Mouse (Mus musculus) testis, adult 2 months (tissue): Measurements from ENCODE around the gene Rabep1. TPM values are rescaled to one million over a fixed set of nuclear protein-coding genes. Genes with fewer than 3 reads are reported as not detected.

Experiments used
- H3K27ac ChIP-seq: fragments of 200-500 bp; 2 replicates; pipeline ENCODE4 v1.5.1; 2012; ENCODE audit warnings: low read depth, low read length; ENCODE audit not compliant: control insufficient read depth, insufficient read depth
- H3K27me3 ChIP-seq: fragments of 200-500 bp; 2 replicates; pipeline ENCODE4 v1.6.1; 2012; ENCODE audit warnings: mild to moderate bottlenecking, low read length, moderate library complexity; ENCODE audit not compliant: control insufficient read depth, insufficient read depth
- H3K36me3 ChIP-seq: fragments of 200-500 bp; 2 replicates; pipeline ENCODE4 v1.6.1; 2012; ENCODE audit warnings: mild to moderate bottlenecking, low read length; ENCODE audit not compliant: control insufficient read depth, insufficient read depth
- H3K4me1 ChIP-seq: fragments of 200-500 bp; 2 replicates; pipeline ENCODE4 v1.6.1; 2012; ENCODE audit warnings: low read length; ENCODE audit not compliant: control insufficient read depth, insufficient read depth
- H3K4me3 ChIP-seq: fragments of 200-500 bp; 2 replicates; pipeline ENCODE4 v1.5.1; 2012; ENCODE audit warnings: low read depth, mild to moderate bottlenecking, low read length, moderate library complexity, mixed read lengths; ENCODE audit not compliant: control insufficient read depth
- CTCF ChIP-seq: fragments of 200-500 bp; IDR thresholded peaks from 2 replicates; pipeline ENCODE4 v1.5.1; 2012; ENCODE audit warnings: low read depth, mild to moderate bottlenecking, inconsistent platforms, low read length, moderate library complexity; ENCODE audit not compliant: control insufficient read depth, insufficient read depth, insufficient replicate concordance
- POLR2A ChIP-seq: fragments of 200-500 bp; IDR thresholded peaks from 2 replicates; pipeline ENCODE4 v1.6.1; 2012; ENCODE audit warnings: low read depth, mild to moderate bottlenecking, inconsistent platforms, low read length, moderate library complexity; ENCODE audit not compliant: control insufficient read depth
- polyA plus RNA-seq: library from polyadenylated mRNA; depleted of rRNA; stranded (reverse); fragments of >200 nt; gene quantifications from 2 replicates; pipeline ENCODE4 v1.2.3, GENCODE M21; 2012

The Rabep1 gene
- polyA plus RNA-seq, 1 experiment, result 3.4 TPM

DNA sequence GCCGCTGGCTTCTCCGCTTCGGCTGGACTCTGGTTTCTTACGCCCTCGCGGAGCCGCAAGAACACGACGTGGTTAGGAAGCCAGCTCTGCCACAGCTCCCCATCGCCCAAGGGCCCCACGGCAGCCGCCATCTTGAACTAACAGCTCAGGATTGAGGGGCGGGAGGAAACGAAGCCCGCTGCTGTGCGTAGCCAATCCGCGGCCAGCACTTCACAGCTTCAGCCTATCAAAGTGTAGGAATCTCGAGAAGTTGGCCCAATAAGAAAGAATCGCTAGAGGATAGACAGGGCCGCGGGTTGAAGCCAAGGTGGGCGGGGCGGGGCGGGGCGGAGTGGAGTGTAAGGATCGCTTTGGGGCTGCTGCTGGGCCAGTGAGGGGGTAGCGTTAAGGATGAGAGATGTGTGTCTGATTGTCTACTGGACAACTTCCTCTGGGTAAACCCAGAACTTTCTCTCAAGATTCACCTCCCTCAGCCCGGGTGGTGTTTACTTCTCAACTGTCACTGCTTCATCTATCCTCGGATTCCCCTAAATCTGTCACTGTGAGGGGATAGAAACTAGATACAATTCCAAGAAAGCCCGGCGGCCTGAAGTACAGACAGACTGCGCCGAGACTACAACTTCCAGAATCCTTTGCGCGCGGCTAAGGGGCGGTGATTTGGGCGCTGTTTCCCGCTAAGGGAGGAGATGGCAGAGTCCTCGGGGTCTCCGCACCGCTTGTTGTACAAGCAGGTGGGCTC, 125.4 kb downstream of the Rabep1 start, which contains the start of the genes Nup88 and Rpain:
TSS of gene Nup88 (minus strand) at position 153 of the 739 bp plus-strand sequence.
TSS of gene Rpain (plus strand) at position 393 of the 739 bp plus-strand sequence.
- TF ChIP-seq CTCF (no peak), POLR2A (peak; percentile 98)
- Histone ChIP-seq H3K4me1 (peaks cover 4% of the 10 kb centered on the region), H3K4me3 (peak within 1 kb of the TSS; percentile 89), H3K27ac (peak within 1 kb of the TSS; percentile 94), H3K36me3 (no peaks in the 10 kb centered on the region; the same call in 1 of the 2 replicates), H3K27me3 (no peaks in the 10 kb centered on the region)

DNA sequence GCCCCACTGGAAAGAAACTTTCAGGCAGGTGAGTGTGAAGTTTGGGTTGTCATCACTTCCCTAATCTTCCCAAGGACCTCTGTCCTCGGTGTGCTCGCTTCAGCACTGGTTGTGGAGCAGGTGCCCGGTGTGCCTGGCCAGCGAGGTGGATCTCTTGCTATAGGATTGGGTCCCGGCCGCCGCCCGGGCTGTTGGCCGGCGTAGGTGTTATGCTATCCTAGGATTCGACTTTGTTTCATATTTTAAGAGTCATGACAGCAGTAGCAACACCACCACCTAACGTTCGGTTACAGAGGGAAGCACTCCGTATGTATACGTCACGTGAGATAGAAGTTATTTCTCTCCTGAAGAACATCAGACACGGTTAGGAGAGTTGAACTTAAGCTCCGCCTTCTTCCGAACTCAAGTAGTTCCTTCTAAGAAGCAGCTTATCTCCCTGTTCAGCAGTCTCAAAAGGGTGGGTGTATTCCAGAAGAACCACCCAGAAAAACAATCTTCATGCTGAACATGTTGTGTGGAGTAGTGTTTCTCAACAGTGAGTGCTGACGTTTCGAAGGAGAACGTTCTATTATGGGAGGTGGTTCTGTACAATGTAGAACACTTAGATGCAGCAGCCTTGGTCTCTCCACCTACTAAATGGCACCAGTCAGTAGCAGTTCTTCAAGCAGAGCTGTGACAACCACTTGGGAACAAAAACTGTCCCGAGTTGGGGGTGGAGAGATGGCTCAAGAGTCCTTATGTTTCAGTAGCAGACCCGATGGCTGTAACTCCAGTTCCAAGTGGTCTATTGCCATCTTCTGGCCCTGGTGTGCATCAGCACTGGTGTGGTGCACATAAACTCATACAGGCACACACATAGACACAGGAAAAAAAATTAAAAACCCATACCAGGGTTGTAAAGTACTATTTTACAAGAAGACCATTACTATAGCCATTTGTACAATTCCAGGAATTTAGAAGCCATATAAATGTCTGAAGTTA, 126.3 kb downstream of the Rabep1 start:
- no peaks in the 10 kb centered on the region for H3K27me3 ChIP-seq
- peak overlapping the region; percentile 94 for H3K27ac ChIP-seq
- no peak for TF ChIP-seq POLR2A
- TF ChIP-seq CTCF, result no peak
- peak overlapping the region; percentile 89 for H3K4me3 ChIP-seq
- H3K36me3 ChIP-seq, result no peaks in the 10 kb centered on the region
- H3K4me1 ChIP-seq, result peaks cover 4% of the 10 kb centered on the region

DNA sequence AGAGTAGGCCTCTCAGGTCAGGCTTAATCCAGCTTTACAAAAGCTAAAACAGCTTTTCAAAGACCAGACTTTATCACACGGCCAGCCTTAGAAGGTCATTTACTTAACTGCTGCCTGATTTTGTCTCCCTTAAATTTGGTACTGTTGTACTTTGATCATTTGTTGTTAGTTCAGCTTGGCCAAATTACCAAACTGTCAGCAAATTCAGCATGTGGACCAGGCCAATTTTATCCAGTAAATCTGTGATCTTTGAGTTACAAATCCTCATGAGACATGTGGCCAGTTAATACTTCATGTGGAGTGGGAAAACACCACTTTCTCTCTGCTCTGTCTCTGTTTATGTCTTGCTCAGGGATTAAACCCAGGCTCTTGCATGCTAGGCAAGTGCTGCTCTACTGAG, 128.0 kb downstream of the Rabep1 start:
- H3K4me1 ChIP-seq, result peaks cover 4% of the 10 kb centered on the region
- H3K4me3 ChIP-seq, result peak overlapping the region; percentile 58
- peaks cover 2% of the 10 kb centered on the region; the same call in 1 of the 2 replicates for H3K36me3 ChIP-seq
- H3K27ac ChIP-seq, result no peak overlapping the region
- H3K27me3 ChIP-seq, result no peaks in the 10 kb centered on the region
- TF ChIP-seq CTCF (no peak), POLR2A (no peak)

DNA sequence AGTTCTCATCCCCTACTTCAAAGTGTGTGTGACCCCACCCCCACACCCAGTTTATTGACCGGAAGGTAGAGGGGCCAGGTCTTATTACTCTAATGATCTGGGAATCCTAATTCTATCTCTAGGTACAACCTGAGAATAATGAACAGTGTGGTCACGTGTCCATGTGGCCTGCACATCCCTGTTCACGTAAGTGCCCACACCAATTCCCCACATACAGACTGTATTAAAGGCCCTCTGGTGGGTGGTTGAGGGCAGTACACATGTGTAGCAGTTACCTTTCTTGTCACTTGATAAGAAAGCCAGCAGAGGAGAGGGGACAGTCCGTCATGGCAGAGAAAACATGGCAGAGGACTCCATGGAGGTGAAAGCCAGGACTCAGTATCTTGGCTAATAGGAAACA, 129.4 kb downstream of the Rabep1 start:
- Histone ChIP-seq H3K4me3 (no peak overlapping the region), H3K27me3 (no peaks in the 10 kb centered on the region), H3K27ac (no peak overlapping the region), H3K4me1 (peaks cover 2% of the 10 kb centered on the region), H3K36me3 (peaks cover 2% of the 10 kb centered on the region; the same call in 1 of the 2 replicates)
- TF ChIP-seq POLR2A, result no peak
- no peak for TF ChIP-seq CTCF

DNA sequence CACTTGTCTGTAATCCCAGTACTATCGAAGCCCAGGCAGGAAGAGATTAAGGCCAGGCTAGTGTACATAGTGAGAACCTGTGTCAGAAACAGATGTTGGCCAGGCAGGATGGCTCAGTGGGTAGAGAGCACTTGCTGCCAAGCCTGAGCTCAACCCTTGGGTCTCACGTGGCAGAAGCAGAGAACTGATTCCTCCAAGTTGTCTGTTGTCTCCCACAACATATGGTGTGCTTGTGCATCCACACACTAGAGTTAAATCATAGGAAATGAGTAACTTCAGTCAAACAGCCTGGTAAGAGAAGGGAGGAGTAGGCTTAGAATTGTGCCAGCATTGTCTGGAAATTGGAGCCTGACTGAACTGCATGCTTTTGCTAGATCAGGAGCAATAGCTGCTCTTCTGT, 130.6 kb downstream of the Rabep1 start:
- H3K36me3 ChIP-seq, result peaks cover 2% of the 10 kb centered on the region; the same call in 1 of the 2 replicates
- no peaks in the 10 kb centered on the region; the same call in none of the 2 replicates for H3K4me1 ChIP-seq
- TF ChIP-seq CTCF (no peak), POLR2A (no peak)
- no peaks in the 10 kb centered on the region for H3K27me3 ChIP-seq
- no peak overlapping the region for H3K4me3 ChIP-seq
- no peak overlapping the region for H3K27ac ChIP-seq

DNA sequence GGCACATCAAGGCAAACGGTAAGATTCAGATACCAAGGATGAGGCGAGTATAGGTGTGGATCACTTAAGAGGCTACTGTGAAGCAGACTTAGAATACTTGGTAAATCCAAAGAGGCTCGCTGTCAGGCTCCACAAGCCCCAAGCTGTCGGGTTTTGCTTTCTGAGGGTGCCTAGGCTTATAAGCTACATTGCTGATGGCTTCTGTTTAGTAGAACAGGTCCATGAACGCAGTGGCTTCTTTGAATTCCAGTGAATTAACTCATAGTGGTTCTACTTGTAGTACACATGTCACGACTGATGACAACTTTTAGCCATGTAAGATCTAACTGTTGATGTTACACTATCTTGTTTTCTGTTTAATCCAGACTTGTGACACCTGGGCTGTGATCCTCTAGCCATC, 132.7 kb downstream of the Rabep1 start:
- no peak for TF ChIP-seq POLR2A
- TF ChIP-seq CTCF, result no peak
- Histone ChIP-seq H3K4me1 (peaks cover 5% of the 10 kb centered on the region), H3K27ac (no peak overlapping the region), H3K27me3 (no peaks in the 10 kb centered on the region), H3K36me3 (peaks cover 2% of the 10 kb centered on the region; the same call in 1 of the 2 replicates), H3K4me3 (no peak overlapping the region)

DNA sequence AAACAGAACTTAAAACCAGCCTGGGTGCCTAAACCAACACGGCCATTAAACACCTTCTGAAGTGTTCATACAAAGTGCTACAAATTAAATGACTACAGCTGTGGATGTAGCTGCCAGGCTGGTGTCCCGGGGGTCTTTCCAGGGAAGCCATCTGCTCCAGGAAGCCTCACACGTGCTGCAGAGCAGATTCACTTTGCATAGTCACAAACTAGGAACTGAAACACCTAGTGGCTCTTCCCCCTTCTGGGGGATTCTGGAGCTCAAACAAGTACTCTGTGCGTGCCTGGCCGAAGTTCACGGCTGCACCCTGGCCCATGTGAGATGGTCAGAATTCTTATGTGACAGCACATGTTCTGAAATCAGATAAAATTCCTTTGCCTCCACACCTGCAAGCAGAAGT, 135.7 kb downstream of the Rabep1 start:
- TF ChIP-seq POLR2A (no peak), CTCF (no peak)
- peaks cover 7% of the 10 kb centered on the region for H3K4me1 ChIP-seq
- H3K27ac ChIP-seq, result no peak overlapping the region
- H3K4me3 ChIP-seq, result no peak overlapping the region
- H3K27me3 ChIP-seq, result no peaks in the 10 kb centered on the region
- peaks cover 2% of the 10 kb centered on the region; the same call in 1 of the 2 replicates for H3K36me3 ChIP-seq
